Mouse (Mus musculus) testis, postnatal 10 days (tissue): ENCODE data around the gene Olfr1513.
"Not testable (repeated sequence)": the region's sequence is repeated elsewhere in the genome, so short reads cannot be mapped to it uniquely, and the experiment has no call there.

Experiments
- DNase-seq: peaks from one replicate; pipeline ENCODE4 v3.0.0; 2021; ENCODE audit warnings: low spot score

Olfr1513 gene

DNA sequence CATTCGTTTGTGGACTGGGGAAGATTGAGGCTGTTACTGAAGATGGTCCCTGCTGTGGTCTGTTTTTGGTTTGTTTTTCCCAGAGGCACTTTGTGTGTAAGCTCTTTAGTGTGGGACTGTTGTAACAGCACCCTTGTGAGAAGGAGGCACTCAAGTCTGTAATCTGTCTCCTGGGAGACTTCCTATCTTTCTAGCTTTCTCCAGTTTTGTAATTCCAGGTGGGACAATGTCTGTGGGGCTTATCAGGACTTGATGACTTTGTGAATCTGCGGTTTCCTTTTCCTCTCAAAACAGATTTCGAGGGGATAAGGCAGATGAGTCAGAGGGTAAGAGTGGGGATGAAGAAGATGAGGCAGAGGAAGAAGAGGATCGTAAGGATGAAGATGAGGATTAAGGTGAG lies at the start of gene Olfr1513:
Gene Olfr1513 (minus strand): TSS at position 101 of the 400 bp plus-strand sequence.
- no peak for DNase-seq

DNA sequence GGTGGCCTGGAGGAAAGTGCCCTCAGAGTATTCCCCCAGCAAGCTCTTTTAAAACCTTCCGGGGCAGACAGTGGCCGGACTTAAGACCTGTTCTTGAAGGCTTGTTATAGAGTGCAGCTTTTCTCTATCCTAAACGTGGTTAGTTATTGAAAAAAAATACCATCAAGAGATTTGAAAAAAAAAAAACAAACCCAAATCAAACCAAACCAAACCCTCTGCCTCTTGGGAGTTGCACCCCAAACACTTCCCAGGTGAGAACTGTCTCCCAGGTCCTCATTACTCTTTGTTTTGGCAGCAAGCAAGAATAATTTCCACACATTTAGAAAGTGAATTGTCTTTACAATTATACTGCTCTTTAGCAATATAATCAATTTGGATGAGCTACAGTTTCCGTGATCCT lies 41.1 kb upstream of the Olfr1513 start, which contains the start of gene Olfr1511:
Gene Olfr1511 (minus strand): TSS at position 101 of the 400 bp plus-strand sequence.
- DNase-seq: no peak

- DNase-seq: not testable (repeated sequence)
These were observed 34.1 kb upstream of the Olfr1513 start for GRCm38 (mm10) chr14:52390084-52390848.

- DNase-seq: no peak
These were observed 22.9 kb upstream of the Olfr1513 start, which contains the start of gene Olfr1512 for GRCm38 (mm10) chr14:52379068-52379467. Olfr1512 (minus strand) TSS chr14:52379168.

DNA sequence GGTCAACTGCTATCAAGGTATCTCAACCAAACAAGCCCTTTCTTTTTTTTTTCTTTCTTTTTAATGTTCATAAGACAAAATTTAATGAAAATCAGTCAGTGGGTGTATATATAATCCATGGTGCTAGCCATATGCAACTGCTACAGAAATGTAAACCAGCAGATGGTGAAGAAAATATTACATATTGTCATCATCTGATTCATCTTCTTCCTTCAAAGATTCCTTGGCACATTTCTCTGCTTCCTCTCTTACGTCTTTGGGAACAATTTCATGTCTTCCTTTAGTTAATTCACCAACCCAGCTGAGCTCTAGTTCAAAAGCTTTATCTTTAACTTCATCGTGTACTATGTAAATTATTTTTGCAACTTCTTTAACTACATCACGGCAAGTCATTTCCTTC lies 12.5 kb upstream of the Olfr1513 start:
- no peak for DNase-seq

- no peak for DNase-seq
These were observed 16.7 kb downstream of the Olfr1513 start for GRCm38 (mm10) chr14:52339512-52339852.

GRCm38 (mm10) chr14:52338751-52339511 lies 17.3 kb downstream of the Olfr1513 start:
- peak; percentile 61 for DNase-seq

- no peak for DNase-seq
These were observed 24.0 kb downstream of the Olfr1513 start for GRCm38 (mm10) chr14:52332171-52332570.

GRCm38 (mm10) chr14:52331069-52331750 lies 25.0 kb downstream of the Olfr1513 start:
- DNase-seq: no peak

DNA sequence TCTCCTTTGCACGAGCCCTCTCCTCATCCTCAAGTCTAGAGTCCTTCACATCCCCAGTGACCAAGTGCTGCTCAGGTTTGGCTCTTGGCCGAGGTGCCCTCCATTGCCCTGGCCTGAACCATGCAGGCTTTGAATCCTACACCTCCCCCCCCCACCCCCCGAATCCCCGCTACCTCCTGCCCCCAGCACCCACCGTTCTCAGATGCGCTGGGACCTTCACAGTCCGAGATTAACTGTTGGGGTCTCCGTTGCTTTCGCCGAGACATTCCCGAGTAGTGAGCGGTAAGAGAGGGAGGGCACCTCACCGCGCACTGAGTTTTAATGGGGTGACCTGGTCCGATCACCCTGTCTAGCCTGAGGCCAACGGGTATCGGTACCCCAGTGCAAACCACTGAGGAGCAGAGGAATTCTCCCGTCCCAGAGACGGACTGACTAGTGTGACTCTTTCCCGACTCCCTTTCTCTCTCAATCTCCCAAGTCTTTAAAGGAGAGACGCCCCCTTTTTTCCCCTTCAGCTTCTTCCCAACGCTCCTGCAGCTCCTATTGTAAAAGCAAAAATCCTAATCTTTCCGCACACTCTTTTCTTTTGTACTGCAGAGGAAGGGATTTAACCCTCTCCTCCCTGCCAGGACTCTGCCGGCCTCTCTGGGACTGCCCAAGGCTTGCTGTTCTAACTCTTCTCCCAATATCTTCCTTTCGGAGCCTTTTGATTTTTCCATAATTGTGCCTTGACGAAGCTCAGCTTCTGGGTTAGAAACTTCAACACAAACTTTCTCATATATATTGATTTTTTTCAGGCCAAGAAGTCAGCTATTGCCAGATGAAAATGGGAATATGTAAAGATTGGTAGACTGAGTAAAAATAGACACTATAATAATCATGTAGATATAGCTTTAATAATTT lies 28.0 kb downstream of the Olfr1513 start, which contains the start of gene Sall2:
Gene Sall2 (minus strand): TSS at position 853 of the 903 bp plus-strand sequence.
- DNase-seq: no peak

DNA sequence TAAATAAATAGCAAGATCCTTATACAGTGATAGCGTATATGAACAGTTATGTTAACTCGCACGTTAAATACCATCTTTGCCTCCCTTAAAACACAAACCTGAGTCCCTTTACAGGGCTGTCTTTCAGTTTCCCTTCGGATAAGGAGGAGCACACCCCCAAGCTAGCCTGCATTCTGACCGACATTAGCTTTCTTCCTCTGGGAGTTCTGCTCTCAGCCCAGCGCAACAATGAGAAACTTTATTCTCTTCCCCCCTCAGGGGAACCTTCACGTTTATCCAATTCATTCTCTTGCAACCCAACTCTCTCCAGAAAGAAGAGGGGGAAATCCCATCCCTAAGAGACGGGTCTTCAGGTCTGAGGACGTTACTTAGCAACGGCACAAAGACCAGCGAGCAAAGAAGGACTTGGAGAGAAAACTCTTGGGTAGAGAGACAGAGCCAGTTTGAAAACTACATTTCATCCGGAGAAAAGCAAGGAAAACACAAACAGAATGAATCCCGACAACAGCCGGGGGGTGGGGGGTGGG lies 28.8 kb downstream of the Olfr1513 start:
- DNase-seq: no peak

- DNase-seq: no peak
These were observed 30.3 kb downstream of the Olfr1513 start for GRCm38 (mm10) chr14:52325890-52326289.

GRCm38 (mm10) chr14:52319361-52319760 lies 36.8 kb downstream of the Olfr1513 start:
- DNase-seq: no peak

GRCm38 (mm10) chr14:52316441-52317225 lies 39.6 kb downstream of the Olfr1513 start:
- DNase-seq: peak; percentile 49

DNA sequence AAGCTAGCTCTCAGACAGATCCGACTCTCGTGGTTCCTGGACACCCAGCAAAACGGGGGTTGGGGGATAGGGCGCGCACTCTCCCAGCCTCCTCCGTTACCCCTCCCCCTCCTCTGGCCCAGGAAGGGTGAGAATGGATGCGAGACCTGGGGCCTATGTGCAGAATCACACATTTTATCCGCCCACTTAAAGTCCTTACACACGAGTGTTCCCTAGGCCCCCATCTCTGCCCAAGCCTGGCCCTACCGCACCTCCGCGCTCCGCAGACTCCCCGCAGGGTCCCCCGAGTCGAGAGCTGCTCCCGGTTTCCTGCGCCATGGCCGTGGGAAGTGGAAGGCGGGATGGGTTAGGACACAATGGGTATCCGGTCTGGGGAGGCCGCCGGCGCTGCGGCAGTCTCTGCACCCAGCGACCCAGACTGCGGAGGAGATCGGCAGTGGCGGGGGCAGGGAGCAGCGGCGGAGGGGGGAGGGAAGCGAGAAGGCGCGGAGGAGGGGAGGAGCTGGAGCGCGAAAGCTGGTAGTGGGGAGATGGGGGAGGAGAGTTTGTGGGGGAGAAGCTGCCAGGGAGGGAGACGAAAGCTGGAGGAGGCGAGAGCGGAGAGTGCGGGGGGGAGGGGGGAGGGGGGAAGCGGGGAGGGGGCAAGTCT lies 40.3 kb downstream of the Olfr1513 start:
- DNase-seq: peak; percentile 82

DNA sequence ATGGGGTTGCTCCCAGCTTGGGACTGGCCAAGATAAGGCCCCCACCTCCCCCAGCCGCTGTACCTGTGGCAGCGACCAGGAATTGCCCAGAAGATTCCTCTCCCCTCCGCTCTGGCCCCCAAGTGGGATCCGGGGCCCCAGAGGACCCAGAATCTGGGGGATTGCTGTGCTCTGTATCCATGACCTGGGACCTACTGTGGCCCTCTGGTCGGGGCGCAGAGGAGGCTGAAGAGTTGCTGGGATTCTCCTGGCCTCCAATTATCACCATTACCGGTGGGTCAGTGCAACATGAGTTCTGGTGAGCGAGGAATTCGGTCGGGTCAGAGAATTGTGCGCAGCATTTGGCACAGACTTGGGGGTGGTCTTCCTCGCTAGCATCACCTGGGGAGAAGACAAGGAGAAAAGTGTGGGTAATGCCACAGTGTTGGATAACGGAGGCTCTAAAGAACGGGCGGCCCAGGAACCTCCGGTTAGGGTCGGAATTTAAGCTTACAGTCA lies 40.9 kb downstream of the Olfr1513 start:
- no peak for DNase-seq

DNA sequence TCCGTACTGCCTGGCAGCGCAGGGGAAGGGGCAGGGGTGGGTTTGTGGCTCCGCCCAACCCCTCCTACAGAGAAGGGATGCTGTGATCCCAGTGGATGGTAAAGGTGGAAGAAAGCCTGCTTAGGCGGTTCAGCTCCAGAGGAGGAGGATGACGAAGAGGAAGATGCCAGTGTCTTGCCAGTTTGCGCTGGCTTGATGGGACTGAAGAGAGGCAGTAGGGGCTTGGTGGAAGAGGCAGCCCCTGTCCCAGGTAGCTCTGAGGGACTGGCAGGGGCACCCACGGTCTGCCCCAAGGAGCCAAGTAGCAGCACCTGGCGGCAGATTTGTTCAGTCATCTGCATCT lies 41.4 kb downstream of the Olfr1513 start:
- DNase-seq: no peak

DNA sequence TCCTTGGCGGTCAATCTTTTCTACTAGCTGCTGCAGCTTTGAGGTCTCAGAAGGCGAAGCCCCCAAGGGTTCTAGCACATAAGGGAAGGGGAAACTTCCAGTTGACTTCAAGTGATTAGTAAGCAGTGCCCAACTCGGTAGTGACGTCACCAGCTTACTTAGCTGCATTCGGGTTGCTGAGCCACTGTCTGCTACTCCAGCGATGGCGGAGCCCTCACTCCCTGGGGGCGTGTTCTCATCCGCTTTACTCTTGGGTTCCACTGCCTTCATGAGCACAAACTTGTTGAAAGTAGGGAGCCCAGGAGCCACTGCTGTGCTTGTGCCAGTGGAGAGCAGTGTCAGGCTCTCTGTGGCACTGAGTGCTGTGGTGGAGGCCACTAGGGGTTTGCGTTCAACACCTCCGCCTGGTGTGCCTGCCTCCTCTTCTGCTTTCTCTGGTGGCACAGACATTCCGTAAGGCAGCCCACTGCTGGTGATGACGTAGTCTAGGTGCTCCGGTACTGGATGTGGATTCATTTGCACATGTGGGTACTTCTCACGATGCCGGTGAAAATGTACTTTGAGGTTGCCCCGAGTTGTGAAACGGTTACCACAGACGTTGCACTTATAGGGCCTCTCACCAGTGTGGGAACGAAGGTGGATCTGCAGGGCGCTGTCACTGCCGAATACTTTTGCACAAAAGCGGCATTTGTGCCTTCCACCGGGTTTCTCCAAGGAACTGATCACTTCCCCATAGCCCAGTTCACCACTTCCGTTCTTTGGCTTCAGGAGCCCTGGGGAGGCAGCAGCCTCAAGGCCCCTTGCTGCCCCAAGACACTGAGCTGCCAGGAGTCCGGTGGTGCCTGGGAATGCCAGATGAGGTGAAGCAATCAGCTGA lies 42.0 kb downstream of the Olfr1513 start:
- no peak for DNase-seq

GRCm38 (mm10) chr14:52310906-52311305 lies 45.3 kb downstream of the Olfr1513 start:
- no peak for DNase-seq
